Mouse (Mus musculus) urinary bladder, postnatal 14 days (tissue): Measurements from ENCODE around the gene Imp3.

Experiments
- DNase-seq: peaks from one replicate; pipeline ENCODE4 v3.0.0; 2021; ENCODE audit warnings: low spot score

Gene Imp3

DNA sequence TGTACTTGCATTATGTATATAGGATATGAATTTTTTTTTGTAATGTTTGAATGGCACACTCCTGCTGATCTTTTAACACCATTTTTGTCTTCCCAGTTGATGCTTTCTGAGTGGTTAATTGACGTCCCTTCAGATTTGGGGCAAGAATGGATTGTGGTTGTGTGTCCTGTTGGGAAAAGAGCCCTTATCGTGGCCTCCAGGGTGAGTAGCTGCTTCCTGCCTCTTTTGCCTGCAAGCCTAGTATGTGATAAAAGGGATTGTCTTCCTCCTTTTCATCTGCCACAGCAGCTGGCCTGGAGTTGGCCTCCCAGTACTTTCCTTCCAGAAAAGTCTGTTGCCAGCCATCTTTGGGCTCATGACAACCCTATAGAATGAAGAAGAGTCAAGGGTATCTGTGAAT is 32.9 kb downstream of the Imp3 start:
- no peak for DNase-seq

DNA sequence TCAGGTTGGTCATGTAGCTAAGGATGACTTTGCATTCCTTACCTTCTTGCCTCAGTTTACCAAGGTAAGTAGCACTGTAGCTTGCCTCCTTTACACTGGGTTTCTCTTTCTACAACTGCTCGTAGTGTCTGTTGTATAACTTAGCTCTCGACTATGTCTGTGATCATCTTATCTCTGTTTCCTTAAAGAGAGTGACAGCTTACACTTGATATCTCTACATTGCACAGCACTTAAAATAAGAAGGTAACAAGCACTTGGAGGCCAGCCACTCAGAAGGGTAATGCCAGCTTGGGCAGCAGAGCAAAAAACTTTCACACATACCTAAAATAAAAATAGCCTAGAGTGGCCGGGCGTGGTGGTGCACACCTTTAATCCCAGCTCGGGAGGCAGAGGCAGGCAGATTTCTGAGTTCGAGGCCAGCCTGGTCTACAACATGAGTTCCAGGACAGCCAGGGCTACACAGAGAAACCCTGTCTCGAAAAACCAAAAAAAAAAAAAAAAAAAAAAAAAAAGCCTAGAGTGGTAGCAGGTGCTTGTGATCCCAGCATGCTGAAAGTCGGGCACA is 36.8 kb downstream of the Imp3 start:
- no peak for DNase-seq

DNA sequence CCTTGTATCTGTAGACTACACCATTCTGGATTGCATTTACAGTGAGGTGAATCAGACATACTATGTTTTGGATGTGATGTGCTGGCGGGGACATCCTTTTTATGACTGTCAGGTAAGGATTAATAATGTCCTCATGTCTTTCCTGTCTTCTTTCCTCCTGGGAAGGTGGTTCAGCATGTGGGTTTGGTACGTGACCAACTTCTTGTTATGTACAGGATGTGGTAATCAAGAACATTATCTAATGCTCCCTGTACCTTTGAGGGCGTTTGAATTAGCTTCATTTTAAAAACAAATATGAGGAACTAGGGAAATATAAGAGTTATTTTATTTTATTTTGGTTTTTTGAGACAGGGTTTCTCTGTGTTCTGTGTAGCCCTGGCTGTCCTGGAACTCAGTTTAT is 37.9 kb downstream of the Imp3 start:
- no peak for DNase-seq

DNA sequence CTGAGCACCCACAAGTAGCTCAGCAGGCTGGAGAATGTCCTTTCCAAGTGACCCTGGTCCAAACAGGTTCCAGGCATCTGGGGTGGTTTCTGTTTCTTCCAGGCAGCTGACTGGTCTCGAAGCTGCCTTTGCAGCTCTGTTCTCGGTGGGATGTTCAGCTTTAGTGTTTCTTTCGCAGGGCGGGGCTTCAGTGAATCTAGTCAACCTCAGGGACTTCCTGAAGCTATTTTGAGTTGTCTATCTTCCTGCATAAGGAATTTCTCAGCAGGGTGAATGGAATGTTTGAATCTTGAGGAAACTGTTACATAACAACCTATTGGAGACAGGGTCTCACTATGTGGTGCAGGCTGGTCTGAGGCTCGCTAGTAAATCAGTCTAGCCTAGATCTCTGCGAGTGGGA is 42.9 kb downstream of the Imp3 start:
- DNase-seq: no peak

DNA sequence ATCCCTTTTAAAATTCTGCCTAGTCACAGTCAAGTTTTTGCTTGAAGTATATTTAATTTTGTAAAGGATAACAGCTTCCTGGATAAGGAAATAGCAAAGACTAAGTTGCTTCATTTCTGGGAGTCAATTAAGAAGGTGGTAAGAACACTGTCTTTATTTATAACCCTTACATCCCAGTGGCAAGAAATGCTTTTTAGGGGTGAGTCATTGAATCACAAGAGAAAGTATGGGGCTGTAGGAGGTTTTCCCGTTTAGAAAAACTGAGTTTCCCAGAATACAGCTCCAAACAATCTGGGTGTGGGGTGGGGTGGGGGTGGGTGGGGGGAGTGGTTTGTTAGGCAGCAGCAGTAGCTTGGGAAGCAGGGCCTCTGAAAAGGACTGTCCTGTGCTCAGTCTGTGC is 44.2 kb downstream of the Imp3 start:
- DNase-seq: no peak
